Mouse (Mus musculus) stomach, postnatal 0 days (tissue): ENCODE measurements around the gene Cd5.
A peak's percentile ranks its signal among the peaks of the same experiment; 100 is the strongest.

Source experiments
- CTCF ChIP-seq: IDR thresholded peaks from 2 replicates; pipeline ENCODE4 v1.5.1; 2016; ENCODE audit warnings: antibody characterized with exemption, low read depth, mild to moderate bottlenecking, moderate library complexity
- EP300 ChIP-seq: optimal IDR thresholded peaks from 2 replicates; pipeline ENCODE3; 2016; ENCODE audit warnings: antibody characterized with exemption

DNA sequence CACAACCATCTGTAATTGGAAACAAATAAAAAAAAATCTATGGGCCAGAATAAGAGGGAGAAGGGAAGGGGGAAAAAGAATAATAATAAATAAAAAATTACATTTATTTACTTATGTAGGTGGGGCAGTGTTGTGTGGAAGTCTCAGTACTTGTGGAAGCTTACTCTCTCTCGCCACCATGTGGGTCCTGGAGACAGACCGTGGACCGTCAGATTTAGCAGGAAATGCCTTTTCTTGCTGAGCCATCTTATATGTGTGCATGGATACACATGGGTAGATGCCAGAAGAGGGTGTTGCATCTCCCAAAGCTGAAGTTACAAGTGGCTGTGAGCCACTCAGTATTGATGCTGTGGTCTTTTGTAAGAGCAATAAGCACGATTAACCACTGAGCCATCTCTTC, 57.2 kb downstream of the Cd5 start:
- TF ChIP-seq CTCF (peak; percentile 54), EP300 (no peak)
